Mouse (Mus musculus) heart, adult 2 months (tissue): Measurements from ENCODE around the gene Mta2.

ENCODE experiments used
- CTCF ChIP-seq: fragments of 200-600 bp; IDR thresholded peaks from 2 replicates; pipeline ENCODE4 v1.8.1; 2022; ENCODE audit warnings: antibody characterized with exemption, mild to moderate bottlenecking, moderate library complexity
- EP300 ChIP-seq: fragments of 200-500 bp; IDR thresholded peaks from 2 replicates; pipeline ENCODE4 v1.6.1; 2011; ENCODE audit warnings: low read depth, low read length, control low read depth; ENCODE audit not compliant: insufficient read depth
- POLR2A ChIP-seq: fragments of 200-500 bp; IDR thresholded peaks from 2 replicates; pipeline ENCODE4 v1.6.1; 2011; ENCODE audit warnings: mild to moderate bottlenecking, low read depth, low read length, control low read depth; ENCODE audit not compliant: insufficient read depth

DNA sequence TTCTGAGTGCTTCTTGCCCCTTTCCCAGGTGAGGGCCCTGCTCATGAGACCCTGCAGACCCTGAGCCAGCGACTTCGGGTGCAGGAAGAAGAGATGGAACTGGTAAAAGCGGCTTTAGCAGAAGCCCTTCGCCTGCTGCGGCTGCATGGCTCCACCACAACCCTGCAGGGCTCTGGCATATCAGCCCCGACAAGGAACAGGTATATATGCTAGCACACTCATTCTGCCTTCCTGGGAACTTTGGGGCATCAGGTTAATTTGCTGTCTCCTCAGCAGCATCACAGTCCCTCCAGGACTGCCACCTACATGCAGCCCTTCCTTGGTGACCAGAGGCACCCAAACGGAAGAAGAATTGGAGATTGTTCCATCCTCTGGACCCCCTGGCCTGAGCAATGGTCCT lies 10.9 kb upstream of the Mta2 start:
- no peak for TF ChIP-seq POLR2A
- TF ChIP-seq CTCF, result no peak
- TF ChIP-seq EP300, result no peak
